Mouse (Mus musculus) kidney, embryonic 15.5 days (tissue): ENCODE results near the gene Chrna5. TPM values are rescaled to one million over a fixed set of nuclear protein-coding genes. Genes with fewer than 3 reads are reported as not detected.

ENCODE experiments used
- ATAC-seq: fragments of 200-750 bp; cut with Nextera tagmentation; replicated peaks from 2 replicates; pipeline ENCODE4 v1.8.0; 2017; ENCODE audit warnings: moderate TSS enrichment; ENCODE audit not compliant: low FRiP score
- H3K27ac ChIP-seq: fragments of 300-500 bp; sonication (generic); 2 replicates; pipeline ENCODE4 v1.5.1; 2015; ENCODE audit warnings: mild to moderate bottlenecking, inconsistent platforms
- H3K27me3 ChIP-seq: fragments of 300-500 bp; sonication (generic); 2 replicates; pipeline ENCODE4 v1.6.1; 2015; ENCODE audit warnings: inconsistent platforms
- H3K36me3 ChIP-seq: fragments of 300-500 bp; sonication (generic); 2 replicates; pipeline ENCODE4 v1.6.1; 2015; ENCODE audit warnings: inconsistent platforms
- H3K4me1 ChIP-seq: fragments of 300-500 bp; sonication (generic); 2 replicates; pipeline ENCODE4 v1.6.1; 2015; ENCODE audit warnings: inconsistent platforms
- H3K4me2 ChIP-seq: fragments of 300-500 bp; sonication (generic); 2 replicates; pipeline ENCODE4 v1.6.1; 2015; ENCODE audit warnings: moderate library complexity, mild to moderate bottlenecking, inconsistent platforms
- H3K4me3 ChIP-seq: fragments of 300-500 bp; sonication (generic); replicated peaks from 2 replicates; pipeline ENCODE4 v1.5.1; 2015; ENCODE audit warnings: mild to moderate bottlenecking, inconsistent platforms
- H3K9ac ChIP-seq: fragments of 300-500 bp; sonication (generic); 2 replicates; pipeline ENCODE4 v1.6.1; 2015; ENCODE audit warnings: mild to moderate bottlenecking, inconsistent platforms
- H3K9me3 ChIP-seq: fragments of 300-500 bp; sonication (generic); replicated peaks from 2 replicates; pipeline ENCODE4 v1.6.1; 2016; ENCODE audit warnings: inconsistent platforms
- WGBS: fragments of 180-500 bp; shearing (Covaris S2); methylation state at CpG from one replicate; pipeline ENCODE4 v1.1.7; 2015; ENCODE audit warnings: mixed read lengths; 5-methylcytosine and 5-hydroxymethylcytosine counted together
- polyA plus RNA-seq: library from polyadenylated mRNA; unstranded; fragments of >200 nt; fragmentation: Nextera tagmentation; extraction: Ambion mirVana; gene quantifications from 2 replicates; pipeline ENCODE4 v1.2.1, GENCODE M21; 2015

Gene Chrna5
- polyA plus RNA-seq, 1 experiment from 2014 or later, result 1.0 TPM

GRCm38 (mm10) chr9:54981291-54982191 lies 861 bp downstream of the Chrna5 start:
- H3K27ac ChIP-seq, result no peak overlapping the region
- peak; percentile 92 for ATAC-seq
- 1% methylated on average over 83 of the region's 85 CpGs for WGBS
- H3K36me3 ChIP-seq, result no peaks in the 10 kb centered on the region
- H3K4me1 ChIP-seq, result peaks cover 19% of the 10 kb centered on the region
- no peaks in the 10 kb centered on the region for H3K9me3 ChIP-seq
- H3K27me3 ChIP-seq, result peaks cover 63% of the 10 kb centered on the region
- H3K4me3 ChIP-seq, result peak overlapping the region; percentile 60
- peak overlapping the region; percentile 43 for H3K9ac ChIP-seq
- H3K4me2 ChIP-seq, result peak overlapping the region; percentile 96

- Histone ChIP-seq H3K4me3 (peak overlapping the region; percentile 60), H3K27ac (no peak overlapping the region), H3K4me1 (peaks cover 19% of the 10 kb centered on the region), H3K9ac (no peak overlapping the region), H3K4me2 (peak overlapping the region; percentile 96), H3K9me3 (no peaks in the 10 kb centered on the region), H3K36me3 (no peaks in the 10 kb centered on the region), H3K27me3 (peaks cover 63% of the 10 kb centered on the region)
- ATAC-seq, result no peak
- 5% methylated on average over 7 of the region's 7 CpGs for WGBS
Observed at GRCm38 (mm10) chr9:54982401-54982800, 1.7 kb downstream of the Chrna5 start.

GRCm38 (mm10) chr9:54990362-54990761 lies 9.7 kb downstream of the Chrna5 start:
- H3K4me1 ChIP-seq, result no peaks in the 10 kb centered on the region
- H3K4me2 ChIP-seq, result no peak overlapping the region
- WGBS, result 86% methylated on average over 3 of the region's 3 CpGs
- 0 out of 2 replicates have a peak, but pooled peaks cover 4% of the 10 kb centered on the region for H3K27me3 ChIP-seq
- no peaks in the 10 kb centered on the region for H3K9me3 ChIP-seq
- H3K4me3 ChIP-seq, result no peak overlapping the region
- H3K36me3 ChIP-seq, result no peaks in the 10 kb centered on the region
- no peak overlapping the region for H3K27ac ChIP-seq
- H3K9ac ChIP-seq, result no peak overlapping the region
- ATAC-seq, result no peak

- WGBS, result 46% methylated on average over 3 of the region's 3 CpGs
- H3K36me3 ChIP-seq, result no peaks in the 10 kb centered on the region
- no peaks in the 10 kb centered on the region for H3K4me1 ChIP-seq
- H3K9me3 ChIP-seq, result no peaks in the 10 kb centered on the region
- H3K4me2 ChIP-seq, result no peak overlapping the region
- H3K9ac ChIP-seq, result no peak overlapping the region
- H3K4me3 ChIP-seq, result no peak overlapping the region
- ATAC-seq, result no peak
- H3K27ac ChIP-seq, result no peak overlapping the region
- 0 out of 2 replicates have a peak, but pooled peaks cover 3% of the 10 kb centered on the region for H3K27me3 ChIP-seq
Observed at GRCm38 (mm10) chr9:54994381-54994780, 13.7 kb downstream of the Chrna5 start.

- no peak for ATAC-seq
- no peak overlapping the region for H3K27ac ChIP-seq
- 89% methylated on average over 3 of the region's 3 CpGs for WGBS
- no peaks in the 10 kb centered on the region for H3K4me1 ChIP-seq
- no peaks in the 10 kb centered on the region for H3K36me3 ChIP-seq
- no peaks in the 10 kb centered on the region for H3K9me3 ChIP-seq
- no peak overlapping the region for H3K4me3 ChIP-seq
- H3K27me3 ChIP-seq, result 0 out of 2 replicates have a peak, but pooled peaks cover 3% of the 10 kb centered on the region
- no peak overlapping the region for H3K4me2 ChIP-seq
- no peak overlapping the region for H3K9ac ChIP-seq
Observed at GRCm38 (mm10) chr9:54995645-54996044, 15.0 kb downstream of the Chrna5 start.

GRCm38 (mm10) chr9:55003609-55004008 lies 22.9 kb downstream of the Chrna5 start:
- no peaks in the 10 kb centered on the region for H3K9me3 ChIP-seq
- no peak overlapping the region for H3K9ac ChIP-seq
- 0 out of 2 replicates have a peak, but pooled peaks cover 2% of the 10 kb centered on the region for H3K27me3 ChIP-seq
- ATAC-seq, result no peak
- H3K4me1 ChIP-seq, result no peaks in the 10 kb centered on the region
- H3K36me3 ChIP-seq, result no peaks in the 10 kb centered on the region
- 83% methylated on average over 4 of the region's 4 CpGs for WGBS
- H3K4me2 ChIP-seq, result no peak overlapping the region
- H3K4me3 ChIP-seq, result no peak overlapping the region
- no peak overlapping the region for H3K27ac ChIP-seq

- Histone ChIP-seq H3K4me1 (no peaks in the 10 kb centered on the region), H3K9me3 (no peaks in the 10 kb centered on the region), H3K4me3 (no peak overlapping the region), H3K36me3 (no peaks in the 10 kb centered on the region), H3K9ac (no peak overlapping the region), H3K27me3 (0 out of 2 replicates have a peak, but pooled peaks cover 2% of the 10 kb centered on the region), H3K4me2 (no peak overlapping the region), H3K27ac (no peak overlapping the region)
- WGBS, result 68% methylated on average over 2 of the region's 2 CpGs
- no peak for ATAC-seq
Observed at GRCm38 (mm10) chr9:55009692-55010091, 29.0 kb downstream of the Chrna5 start.

GRCm38 (mm10) chr9:55010588-55011350 lies 30.1 kb downstream of the Chrna5 start:
- no peaks in the 10 kb centered on the region for H3K27me3 ChIP-seq
- 33% methylated on average over 6 of the region's 6 CpGs for WGBS
- H3K4me3 ChIP-seq, result no peak overlapping the region
- H3K4me2 ChIP-seq, result no peak overlapping the region
- H3K36me3 ChIP-seq, result no peaks in the 10 kb centered on the region
- no peaks in the 10 kb centered on the region for H3K4me1 ChIP-seq
- no peak overlapping the region for H3K27ac ChIP-seq
- H3K9me3 ChIP-seq, result no peaks in the 10 kb centered on the region
- no peak overlapping the region for H3K9ac ChIP-seq
- no peak for ATAC-seq

- Histone ChIP-seq H3K9ac (no peak overlapping the region), H3K27me3 (0 out of 2 replicates have a peak, but pooled peaks cover 5% of the 10 kb centered on the region), H3K4me1 (no peaks in the 10 kb centered on the region), H3K4me2 (no peak overlapping the region), H3K36me3 (no peaks in the 10 kb centered on the region), H3K9me3 (no peaks in the 10 kb centered on the region), H3K4me3 (no peak overlapping the region), H3K27ac (no peak overlapping the region)
- 72% methylated on average over 3 of the region's 3 CpGs for WGBS
- no peak for ATAC-seq
Observed at GRCm38 (mm10) chr9:55016926-55017325, 36.2 kb downstream of the Chrna5 start.

- Histone ChIP-seq H3K4me1 (peaks cover 12% of the 10 kb centered on the region), H3K27me3 (peaks cover 48% of the 10 kb centered on the region), H3K9me3 (no peaks in the 10 kb centered on the region), H3K4me2 (no peak overlapping the region), H3K9ac (no peak overlapping the region), H3K27ac (no peak overlapping the region), H3K4me3 (no peak overlapping the region), H3K36me3 (no peaks in the 10 kb centered on the region)
- ATAC-seq, result no peak
- 85% methylated on average over 5 of the region's 5 CpGs for WGBS
Observed at GRCm38 (mm10) chr9:55023326-55023725, 42.6 kb downstream of the Chrna5 start.

GRCm38 (mm10) chr9:55023902-55024583 lies 43.4 kb downstream of the Chrna5 start:
- Histone ChIP-seq H3K4me3 (no peak overlapping the region), H3K27ac (no peak overlapping the region), H3K9ac (no peak overlapping the region), H3K27me3 (peaks cover 48% of the 10 kb centered on the region), H3K4me2 (no peak overlapping the region), H3K4me1 (peaks cover 12% of the 10 kb centered on the region), H3K9me3 (no peaks in the 10 kb centered on the region), H3K36me3 (no peaks in the 10 kb centered on the region)
- WGBS, result 43% methylated on average over 13 of the region's 13 CpGs
- no peak for ATAC-seq
